Mouse (Mus musculus) liver, postnatal 0 days (tissue): ENCODE data around the gene Myo3b.

Experiments used
- CTCF ChIP-seq: sonication (generic); IDR thresholded peaks from 2 replicates; pipeline ENCODE4 v1.5.1; 2016; ENCODE audit warnings: antibody characterized with exemption, low read depth
- EP300 ChIP-seq: IDR thresholded peaks from 2 replicates; pipeline ENCODE4 v1.6.1; 2016; ENCODE audit warnings: antibody characterized with exemption, low read depth, mild to moderate bottlenecking

DNA sequence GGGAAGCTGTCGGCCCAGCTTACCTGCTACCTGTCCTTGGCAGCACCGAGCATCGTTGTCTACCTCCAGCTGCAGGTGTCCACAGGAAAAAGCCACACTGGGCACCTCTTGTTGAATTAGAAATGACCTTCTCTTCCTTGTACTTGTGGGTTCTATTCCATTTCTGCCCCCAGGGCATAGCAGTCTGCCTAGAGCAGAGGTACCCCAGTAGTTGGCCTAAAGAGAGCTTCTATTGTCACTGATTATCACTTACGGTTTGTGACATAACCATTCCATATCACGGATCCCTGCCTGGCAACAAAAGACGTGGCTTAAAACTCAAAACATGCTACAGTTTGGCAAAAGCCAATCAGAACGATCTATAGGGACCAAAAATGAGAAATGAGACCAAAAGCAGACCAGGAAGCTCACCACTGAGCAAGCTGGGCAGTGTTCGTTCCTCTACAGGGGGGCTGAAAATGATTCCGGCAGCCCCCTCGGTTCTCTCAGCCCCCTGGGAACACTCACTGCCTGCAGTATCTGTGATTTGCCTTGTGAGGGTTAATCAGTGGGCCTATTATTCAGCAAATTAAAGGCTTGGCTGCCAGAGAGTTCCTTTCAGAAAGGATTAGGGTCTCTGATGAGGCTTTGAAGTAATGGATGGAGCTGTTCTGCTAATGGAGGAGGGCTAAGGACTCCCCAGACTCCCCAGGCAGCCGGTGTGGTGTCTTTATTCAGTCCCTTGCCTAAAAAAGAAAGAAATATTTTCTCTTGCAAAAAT, 163.1 kb downstream of the Myo3b start:
- TF ChIP-seq CTCF = no peak
- no peak for TF ChIP-seq EP300
